Mouse (Mus musculus) spleen, adult 2 months (tissue): ENCODE results near the gene Nrarp. TPM values are rescaled to one million over a fixed set of nuclear protein-coding genes. Genes with fewer than 3 reads are reported as not detected.
A peak's percentile ranks its signal among the peaks of the same experiment; 100 is the strongest.

Experiments used
- DNase-seq, 2 experiments: peaks; one replicate each; pipeline versions ENCODE4 v3.0.0 to v3.0.0-alpha.2; 2012 to 2021; ENCODE audit warnings: low spot score in 2 of 2, low read depth in 1 of 2
- H3K27ac ChIP-seq: fragments of 200-500 bp; 2 replicates; pipeline ENCODE4 v1.5.1; 2012; ENCODE audit warnings: low read length, inconsistent platforms; ENCODE audit not compliant: insufficient read depth
- H3K27me3 ChIP-seq: fragments of 200-500 bp; 2 replicates; pipeline ENCODE4 v1.6.1; 2012; ENCODE audit warnings: mild to moderate bottlenecking, moderate library complexity, low read length, inconsistent platforms; ENCODE audit not compliant: control insufficient read depth, insufficient read depth
- H3K36me3 ChIP-seq: fragments of 200-500 bp; 2 replicates; pipeline ENCODE4 v1.6.1; 2012; ENCODE audit warnings: mild to moderate bottlenecking, low read length, inconsistent platforms; ENCODE audit not compliant: control insufficient read depth, insufficient read depth
- H3K4me1 ChIP-seq: fragments of 200-500 bp; 2 replicates; pipeline ENCODE4 v1.6.1; 2011; ENCODE audit warnings: inconsistent platforms; ENCODE audit not compliant: control insufficient read depth, insufficient read depth, insufficient read length
- H3K4me3 ChIP-seq: fragments of 200-500 bp; 2 replicates; pipeline ENCODE4 v1.5.1; 2011; ENCODE audit warnings: mild to moderate bottlenecking, inconsistent platforms; ENCODE audit not compliant: insufficient read depth, insufficient read length; ENCODE audit errors: extremely low read depth
- CTCF ChIP-seq: fragments of 200-500 bp; IDR thresholded peaks from 2 replicates; pipeline ENCODE4 v1.5.1; 2011; ENCODE audit warnings: mild to moderate bottlenecking, inconsistent platforms; ENCODE audit not compliant: insufficient read depth, insufficient read length, insufficient replicate concordance; ENCODE audit errors: extremely low read depth
- POLR2A ChIP-seq: fragments of 200-500 bp; IDR thresholded peaks from 2 replicates; pipeline ENCODE4 v1.6.1; 2011; ENCODE audit warnings: low read depth, low read length, inconsistent platforms
- WGBS: fragments of 180-500 bp; shearing (Covaris S2); methylation state at CpG from one replicate; pipeline ENCODE4 v1.1.7; 2018; 5-methylcytosine and 5-hydroxymethylcytosine counted together
- polyA plus RNA-seq: library from polyadenylated mRNA; depleted of rRNA; stranded (reverse); fragments of >200 nt; gene quantifications from 2 replicates; pipeline ENCODE4 v1.2.3, GENCODE M21; 2012

Gene Nrarp
- polyA plus RNA-seq, 1 experiment, result 8.0 TPM

DNA sequence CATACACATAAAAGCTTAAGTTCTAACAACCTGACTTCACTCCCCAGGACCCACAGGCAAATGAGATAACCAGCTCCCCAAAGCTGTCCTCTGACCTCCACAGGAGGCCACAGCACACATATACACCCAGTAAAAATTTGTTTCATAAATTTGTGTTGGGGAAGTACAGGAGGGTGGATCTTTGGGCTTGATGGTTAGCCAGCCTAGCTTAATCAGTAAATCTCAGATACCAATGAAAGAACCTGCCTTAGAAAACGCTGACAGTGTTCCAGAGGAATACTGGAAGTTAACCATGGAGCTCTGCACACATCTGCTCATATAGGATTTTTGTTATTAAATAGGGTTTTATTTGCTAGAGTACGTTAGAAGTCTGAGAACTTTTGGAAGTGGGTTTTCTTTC is 37.1 kb downstream of the Nrarp start:
- no peak for TF ChIP-seq POLR2A
- no peak for TF ChIP-seq CTCF
- no peak for DNase-seq
- WGBS, result 62% methylated on average over 2 of the region's 2 CpGs

DNA sequence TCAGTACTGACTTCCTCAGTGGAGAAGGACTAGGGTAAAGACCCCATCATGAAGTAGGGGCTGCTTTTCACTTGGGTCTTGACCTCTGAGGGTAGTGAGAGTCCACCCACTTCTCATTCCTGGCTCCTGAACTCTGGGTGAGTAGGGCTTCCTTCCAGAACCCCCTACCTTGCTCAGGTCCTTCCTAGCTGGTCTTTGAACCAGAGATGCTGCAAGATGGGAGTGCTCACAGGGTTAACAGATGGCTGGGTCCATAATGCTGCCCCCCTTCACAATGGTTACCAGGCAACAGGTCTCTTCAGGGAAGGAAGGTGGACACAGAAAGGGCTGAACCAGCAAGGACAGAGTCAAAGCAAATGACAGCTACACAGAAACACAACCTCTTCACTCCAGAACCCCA is 37.9 kb downstream of the Nrarp start, which contains the start of gene Fam166a:
Fam166a (plus strand) TSS at position 301 of the 400 bp plus-strand sequence.
- H3K27me3 ChIP-seq, result no peaks in the 10 kb centered on the region
- no peak within 1 kb of the TSS for H3K27ac ChIP-seq
- peaks cover 3% of the 10 kb centered on the region; the same call in 1 of the 2 replicates for H3K36me3 ChIP-seq
- TF ChIP-seq CTCF (no peak), POLR2A (no peak)
- peaks cover 1% of the 10 kb centered on the region; the same call in 1 of the 2 replicates for H3K4me1 ChIP-seq
- H3K4me3 ChIP-seq, result no peak within 1 kb of the TSS
- no peak for DNase-seq

More for the DNA sequence above, 37.1 kb downstream of the Nrarp start:
- Histone ChIP-seq H3K4me3 (no peak overlapping the region), H3K27ac (no peak overlapping the region), H3K36me3 (peaks cover 3% of the 10 kb centered on the region; the same call in 1 of the 2 replicates), H3K27me3 (no peaks in the 10 kb centered on the region), H3K4me1 (no peaks in the 10 kb centered on the region)

DNA sequence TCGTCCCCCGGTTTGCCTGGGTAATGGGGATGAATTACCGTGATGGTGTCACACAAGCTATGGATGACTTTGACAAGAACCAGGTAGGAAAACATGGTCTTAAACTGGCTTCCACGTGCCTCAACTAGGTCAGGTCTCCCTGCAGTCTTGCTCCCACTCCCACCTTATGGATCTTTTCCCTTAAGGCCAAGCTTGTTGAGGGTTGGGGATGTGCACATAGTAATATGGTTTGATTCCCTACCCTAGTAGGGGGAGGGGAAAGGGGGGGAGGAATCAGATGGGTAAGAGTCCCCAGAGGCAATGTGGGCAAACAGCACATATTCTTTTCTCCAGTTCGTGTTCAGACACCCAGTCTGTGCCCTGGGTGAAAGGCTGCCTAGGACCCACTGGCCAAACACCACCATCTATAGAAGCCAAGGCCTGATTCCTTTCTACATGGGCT is 40.8 kb downstream of the Nrarp start:
- DNase-seq, result no peak
- 87% methylated on average over 5 of the region's 5 CpGs for WGBS
- Histone ChIP-seq H3K36me3 (peaks cover 3% of the 10 kb centered on the region; the same call in 1 of the 2 replicates), H3K27me3 (no peaks in the 10 kb centered on the region), H3K4me1 (peaks cover 5% of the 10 kb centered on the region; the same call in 1 of the 2 replicates), H3K4me3 (no peak overlapping the region), H3K27ac (no peak overlapping the region)
- no peak for TF ChIP-seq POLR2A
- TF ChIP-seq CTCF, result no peak

DNA sequence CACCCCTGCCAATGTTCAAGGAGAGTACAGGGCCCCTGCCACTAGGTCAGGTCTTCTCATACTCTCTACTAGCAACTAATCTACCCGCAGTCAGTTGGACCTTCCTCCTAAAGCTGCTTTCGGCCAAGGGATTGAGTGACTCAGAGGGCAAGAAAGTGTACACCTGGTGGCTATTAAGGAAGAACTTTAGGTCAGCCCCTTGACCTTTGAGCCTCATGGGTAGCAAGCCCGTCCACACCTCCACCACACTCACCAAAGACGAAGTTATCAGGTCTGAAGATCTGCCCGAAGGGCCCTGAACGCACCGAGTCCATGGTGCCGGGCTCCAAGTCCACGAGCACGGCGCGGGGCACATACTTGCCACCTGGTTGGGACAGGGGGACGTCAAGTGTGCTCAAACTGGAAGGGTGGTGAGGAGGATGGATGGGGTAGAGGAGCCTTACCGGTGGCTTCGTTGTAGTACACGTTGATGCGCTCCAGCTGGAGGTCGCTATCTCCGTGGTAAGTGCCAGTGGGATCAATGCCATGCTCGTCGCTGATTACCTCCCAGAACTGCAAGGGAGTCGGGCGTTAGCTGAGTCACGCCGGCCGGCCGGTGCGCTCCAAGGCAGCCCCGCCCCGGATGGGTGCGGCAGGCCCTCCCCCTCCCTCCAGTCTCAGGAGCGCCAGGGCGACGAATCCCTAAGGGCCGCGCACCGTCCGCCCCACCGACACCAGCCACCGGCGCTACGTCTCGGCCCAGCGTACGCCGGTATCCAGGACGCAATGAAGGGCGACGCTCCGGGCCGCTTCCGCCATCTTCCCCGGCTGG is 43.3 kb downstream of the Nrarp start:
- 2% methylated on average over 51 of the region's 53 CpGs for WGBS
- Histone ChIP-seq H3K4me3 (peak overlapping the region; percentile 93), H3K4me1 (peaks cover 7% of the 10 kb centered on the region; the same call in 1 of the 2 replicates), H3K36me3 (peaks cover 3% of the 10 kb centered on the region; the same call in 1 of the 2 replicates), H3K27me3 (no peaks in the 10 kb centered on the region), H3K27ac (peak overlapping the region; percentile 97)
- TF ChIP-seq POLR2A (no peak), CTCF (no peak)
- DNase-seq, result peak in 1 of 2 experiments; percentile 83

DNA sequence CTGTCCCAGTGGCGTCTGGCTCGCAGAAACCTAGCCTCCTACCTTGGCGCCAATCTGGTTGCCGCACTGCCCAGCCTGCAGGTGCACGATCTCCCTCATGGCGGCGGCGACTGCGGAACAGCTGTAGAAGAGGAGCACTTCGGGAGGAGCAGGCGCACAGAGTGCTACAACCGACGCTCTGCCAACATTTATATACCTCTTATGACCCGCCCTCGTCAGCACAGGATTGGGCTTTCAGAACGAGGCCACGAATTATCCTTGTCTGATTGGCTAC is 43.9 kb downstream of the Nrarp start, which contains the start of gene Tubb4b:
Tubb4b (minus strand) TSS at position 211 of the 274 bp plus-strand sequence.
- Histone ChIP-seq H3K36me3 (peaks cover 3% of the 10 kb centered on the region; the same call in 1 of the 2 replicates), H3K27me3 (no peaks in the 10 kb centered on the region), H3K27ac (peak within 1 kb of the TSS; percentile 97), H3K4me3 (peak within 1 kb of the TSS; percentile 93), H3K4me1 (peaks cover 8% of the 10 kb centered on the region; the same call in 1 of the 2 replicates)
- TF ChIP-seq CTCF (no peak; the same call in 1 of the 2 replicates), POLR2A (peak; percentile 99)
- DNase-seq, result no peak
- under 1% methylated on average over 17 of the region's 17 CpGs for WGBS

DNA sequence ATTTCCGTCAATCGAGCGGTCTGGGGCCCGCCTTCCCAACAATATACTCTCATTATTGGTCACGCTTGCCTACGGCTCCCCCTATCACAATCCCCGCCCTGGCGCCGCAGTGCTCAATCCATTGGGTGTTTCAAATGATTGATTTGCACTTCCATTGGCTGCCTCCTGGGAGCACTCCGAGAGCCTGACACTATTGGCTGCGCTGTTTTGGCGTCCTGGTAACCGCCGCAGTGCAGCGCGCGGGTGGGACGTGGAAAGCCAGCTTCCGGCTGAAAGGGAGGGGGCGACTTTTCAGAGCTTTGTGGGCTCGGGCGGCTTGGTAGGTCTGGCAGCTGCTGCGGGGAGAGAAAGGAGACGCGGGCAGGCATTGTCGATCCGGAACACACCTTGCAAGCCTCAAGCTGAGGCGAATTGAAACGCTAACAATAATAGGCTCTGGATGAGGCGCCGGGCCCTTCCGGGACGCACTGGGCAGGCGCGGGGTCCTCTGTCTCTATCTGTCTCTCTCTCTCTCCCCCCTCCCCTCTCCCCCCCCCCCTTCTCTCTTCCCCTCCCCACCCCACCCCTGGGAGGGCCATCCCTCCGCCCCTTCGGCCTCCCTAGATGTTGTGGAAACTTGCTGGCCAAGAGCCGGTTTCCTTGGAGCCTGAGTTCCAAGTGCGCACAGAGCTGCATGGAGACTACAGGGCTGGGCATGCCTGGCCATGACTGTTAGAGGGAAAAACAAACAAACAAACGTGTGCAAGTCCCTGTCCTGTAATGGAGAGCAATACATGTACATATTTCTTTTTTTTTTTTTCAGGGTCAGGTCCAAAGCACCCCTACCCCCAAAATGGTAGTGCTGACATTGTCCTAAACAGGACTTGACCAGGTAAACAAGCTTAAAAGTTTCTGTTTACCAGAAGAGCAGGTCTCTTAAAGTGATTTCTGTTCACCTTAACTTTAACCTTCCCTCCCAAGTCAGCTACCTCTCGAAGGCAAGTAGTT is 44.5 kb downstream of the Nrarp start:
- WGBS, result 2% methylated on average over 41 of the region's 41 CpGs

More for the DNA sequence above, 44.5 kb downstream of the Nrarp start:
- Histone ChIP-seq H3K27me3 (no peaks in the 10 kb centered on the region), H3K27ac (peak overlapping the region; percentile 92), H3K36me3 (peaks cover 3% of the 10 kb centered on the region; the same call in 1 of the 2 replicates), H3K4me1 (peaks cover 8% of the 10 kb centered on the region; the same call in 1 of the 2 replicates), H3K4me3 (peak overlapping the region; percentile 66)
- TF ChIP-seq POLR2A (peak; percentile 60; the same call in 1 of the 2 replicates), CTCF (no peak)
- DNase-seq, result peak; percentile 96 to 99
